Mouse (Mus musculus): ENCODE data around the gene C1qtnf5. TPM values are rescaled to one million over a fixed set of nuclear protein-coding genes. Genes with fewer than 3 reads are reported as not detected.

C1qtnf5 gene
- polyA plus RNA-seq, 2 experiments from 2014 or later, result not detected

DNA sequence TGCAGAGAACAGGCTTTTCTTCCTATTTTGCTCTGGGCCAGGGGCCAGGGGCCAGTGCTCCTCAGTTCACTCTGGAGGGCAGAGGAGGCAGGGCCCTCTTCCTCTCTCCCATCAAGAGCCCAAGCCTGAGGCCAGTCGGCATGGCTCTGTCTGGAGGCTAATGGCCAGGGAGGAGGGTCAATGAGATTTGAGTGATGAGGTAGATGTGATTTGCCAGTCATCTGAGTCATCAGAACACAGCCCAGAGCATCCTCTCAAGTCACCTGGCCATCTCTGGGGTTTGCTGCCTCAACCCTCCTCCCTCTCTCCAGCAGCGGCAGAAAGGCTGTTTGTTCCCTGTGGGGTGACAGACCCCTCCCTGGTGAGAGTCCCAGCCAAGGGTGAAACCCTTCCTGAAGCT is 26.2 kb downstream of the C1qtnf5 start:
- ATAC-seq, result no peak

DNA sequence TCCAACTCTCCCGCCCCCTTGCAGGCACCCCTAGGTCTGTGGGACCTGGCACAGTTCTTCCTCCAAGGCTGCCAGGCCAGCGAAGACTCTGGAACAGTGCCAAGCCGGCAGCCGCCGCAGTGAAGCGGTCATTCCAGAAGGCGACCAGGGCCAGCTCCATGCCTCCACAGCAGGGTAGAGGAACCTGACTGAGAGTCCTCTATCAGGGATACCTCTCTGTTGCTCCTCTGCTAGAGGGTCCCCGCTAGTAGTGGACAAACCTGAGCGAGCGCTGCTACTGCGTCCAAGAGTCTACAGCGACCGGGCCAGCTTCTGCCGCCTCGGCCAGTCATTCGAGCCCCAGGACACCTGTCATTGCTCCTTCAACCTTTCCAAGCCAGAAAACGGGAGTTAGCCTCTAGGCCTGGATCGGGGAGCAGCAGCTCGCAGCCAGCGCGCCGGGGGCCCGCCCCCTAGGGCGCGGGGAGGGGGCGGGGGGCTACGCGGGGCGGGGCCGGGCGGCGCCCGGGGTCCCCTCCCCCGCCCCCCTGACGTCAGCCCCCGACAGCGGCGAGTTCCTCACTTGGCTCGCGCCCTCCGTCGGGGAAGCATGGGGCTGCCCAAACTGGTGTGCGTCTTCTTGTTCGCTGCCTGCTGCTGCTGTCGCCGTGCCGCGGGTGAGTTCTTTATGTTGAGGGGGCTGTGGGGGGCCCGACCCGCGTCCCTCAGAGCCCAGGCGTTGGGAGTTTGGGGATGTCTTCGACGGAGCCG is 27.2 kb downstream of the C1qtnf5 start, which contains the start of gene Mcam:
Mcam (plus strand) TSS at position 369 of the 750 bp plus-strand sequence.
- no peak for ATAC-seq

DNA sequence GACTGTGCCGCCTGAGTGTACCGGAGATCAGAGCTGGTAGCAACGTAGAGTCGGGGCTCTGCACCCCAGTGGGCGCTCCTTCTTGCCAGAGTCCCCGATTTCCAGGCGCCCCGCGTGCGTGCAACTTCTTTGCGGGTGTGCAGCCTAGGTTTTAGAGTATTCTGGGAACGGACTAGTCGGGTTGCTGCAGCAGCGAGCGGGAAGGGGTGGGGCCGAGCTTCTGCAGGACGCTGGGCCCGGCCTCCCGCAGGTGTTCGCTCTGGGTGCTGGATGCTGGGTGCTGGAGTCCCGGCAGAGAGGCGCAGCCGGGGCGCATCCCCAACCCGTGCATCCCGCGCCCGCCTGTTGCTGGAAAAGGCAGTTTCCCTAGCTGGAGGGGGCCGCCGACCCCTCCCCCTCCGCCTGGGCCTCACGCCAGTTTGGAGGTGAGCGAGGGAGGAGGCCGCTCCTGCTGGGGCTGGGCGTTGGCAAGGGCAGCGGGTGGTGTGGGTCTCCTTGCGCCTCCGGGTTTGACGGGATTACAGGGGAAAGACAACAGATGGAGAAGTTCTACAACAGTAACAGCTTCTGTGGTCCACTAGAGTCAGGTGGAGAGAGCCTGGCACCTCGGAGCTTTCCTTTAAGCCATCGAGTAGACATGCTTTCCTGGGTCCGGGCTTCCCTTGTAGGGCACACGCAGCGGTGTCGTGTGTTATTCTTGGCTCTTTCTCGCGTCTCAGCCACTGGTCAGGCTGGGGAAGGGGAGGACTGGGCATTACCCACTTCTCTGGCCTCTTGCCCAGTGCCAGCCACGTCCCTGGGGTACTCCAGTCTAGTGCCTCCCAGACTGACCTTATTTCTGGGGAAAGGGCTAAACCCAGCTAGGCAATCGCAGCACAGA is 28.0 kb downstream of the C1qtnf5 start:
- ATAC-seq, result peak; percentile 19

DNA sequence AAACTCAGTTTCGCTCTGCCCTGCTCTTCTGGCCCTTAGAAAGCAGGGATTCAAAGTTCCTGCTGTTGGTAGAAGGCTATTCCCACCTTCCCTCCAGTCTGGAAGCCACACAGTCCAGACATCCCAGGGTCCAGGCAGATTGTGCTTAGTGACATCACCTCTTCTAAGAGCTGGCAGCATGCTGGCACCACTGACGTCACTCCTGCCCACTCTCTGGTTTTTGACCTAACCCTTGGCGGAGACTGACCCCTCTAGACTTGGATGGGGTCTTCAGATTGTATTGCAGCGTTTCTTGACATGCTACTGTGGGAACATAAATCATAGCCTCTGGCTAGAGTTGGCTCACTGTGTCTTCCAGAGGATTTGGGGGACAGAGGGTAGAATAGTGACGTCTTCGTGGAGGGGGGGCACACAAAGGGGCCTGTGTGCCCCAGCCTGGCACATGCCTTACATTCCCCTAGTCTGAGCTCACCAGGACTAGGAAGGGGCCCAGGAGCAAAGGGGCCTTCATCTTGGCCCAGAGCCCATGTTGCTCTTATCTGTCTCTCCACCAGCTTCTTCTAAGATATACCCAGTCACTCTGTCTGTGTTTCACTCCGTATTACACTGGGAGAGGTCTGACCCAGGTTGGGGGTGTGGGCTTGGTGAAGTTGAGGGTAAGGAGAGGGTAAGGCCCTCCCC is 28.8 kb downstream of the C1qtnf5 start:
- ATAC-seq, result no peak

DNA sequence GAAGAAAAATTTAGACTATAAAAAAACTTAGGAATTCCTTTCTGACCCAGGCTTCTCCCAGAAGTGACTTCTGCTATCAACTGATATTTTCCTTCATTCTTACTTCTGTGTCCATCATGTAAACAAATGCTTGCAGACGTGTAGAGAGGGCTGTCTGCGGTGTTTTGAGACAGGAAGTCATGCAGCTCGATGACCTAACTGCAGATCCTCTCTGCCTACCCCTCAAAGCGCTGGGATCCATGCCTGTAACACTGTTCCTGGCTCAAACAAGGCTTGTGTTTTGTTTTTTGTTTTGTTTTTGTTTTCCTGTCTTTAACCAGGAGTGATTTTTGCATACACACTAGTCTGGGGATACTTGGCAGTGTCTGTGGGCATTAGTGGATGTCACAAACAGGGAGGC is 30.8 kb downstream of the C1qtnf5 start:
- no peak for ATAC-seq

DNA sequence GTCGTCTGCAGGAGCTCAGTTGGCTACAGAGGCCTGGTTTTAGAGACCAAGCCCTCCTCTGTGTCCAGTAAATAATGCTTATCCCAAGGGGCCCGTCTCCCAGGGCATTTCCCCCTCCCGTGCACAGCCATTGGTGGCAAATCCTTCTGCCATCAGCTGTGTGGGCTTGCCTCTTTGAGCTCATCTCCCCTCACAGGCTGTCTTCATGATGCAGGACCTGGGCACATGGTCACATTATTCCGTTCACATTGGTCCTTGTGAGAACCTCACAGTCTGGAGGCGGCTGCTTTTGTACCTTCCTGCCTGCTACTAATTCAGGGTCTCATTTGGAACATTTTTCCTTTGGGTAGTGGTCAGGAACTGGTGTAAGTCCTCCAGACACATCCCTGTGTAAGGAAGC is 34.9 kb downstream of the C1qtnf5 start:
- no peak for ATAC-seq

DNA sequence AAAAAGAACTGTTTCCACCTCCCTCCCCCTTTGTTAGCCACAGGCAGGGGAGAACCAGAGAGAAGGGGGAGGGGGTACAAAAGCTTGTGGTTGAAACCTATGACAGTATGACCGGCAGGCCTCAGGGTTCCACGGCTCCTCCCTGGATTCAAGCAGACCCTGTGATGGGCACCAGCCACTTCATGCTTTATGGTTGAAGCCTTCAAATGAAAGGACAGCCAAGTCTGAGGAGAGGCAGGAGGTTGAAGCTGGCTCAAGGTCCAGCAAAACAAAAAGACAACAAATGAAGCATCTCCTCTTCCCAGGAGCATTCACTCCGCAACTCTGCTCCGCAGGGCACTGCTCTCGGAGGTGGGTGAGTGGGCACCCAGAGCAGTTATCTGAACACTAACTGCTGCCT is 36.4 kb downstream of the C1qtnf5 start:
- no peak for ATAC-seq

DNA sequence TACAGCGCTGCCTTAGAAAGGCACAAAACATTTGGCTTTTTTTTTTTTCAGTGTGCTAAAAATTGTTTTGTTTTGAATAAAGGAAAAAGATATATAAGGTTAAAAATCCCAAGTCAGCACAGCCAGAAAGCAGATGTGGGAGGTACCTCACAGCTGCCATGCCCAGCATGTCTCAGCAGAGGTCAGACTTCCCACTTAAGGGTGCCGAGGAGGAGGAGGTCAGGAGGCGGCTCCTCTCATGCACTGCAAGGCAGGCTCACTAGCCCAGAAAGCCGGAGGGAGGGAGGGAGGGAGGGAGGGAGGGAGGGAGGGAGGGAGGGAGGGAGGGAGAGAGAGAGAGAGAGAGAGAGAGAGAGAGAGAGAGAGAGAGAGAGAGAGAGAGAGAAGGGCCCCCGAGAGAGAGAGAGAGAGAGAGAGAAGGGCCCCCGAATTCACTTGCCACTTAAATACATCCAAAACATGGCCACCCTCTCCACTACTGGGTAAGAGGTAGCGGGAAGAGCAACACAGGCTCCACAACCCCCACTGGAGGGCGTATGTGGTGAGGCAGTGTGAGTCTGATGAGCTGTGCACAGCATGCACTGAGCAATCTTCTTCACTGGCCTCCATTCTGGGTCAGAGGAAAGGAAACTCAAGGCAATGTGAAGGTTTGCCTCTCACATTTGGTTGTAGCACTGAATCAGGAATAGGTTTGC is 37.1 kb downstream of the C1qtnf5 start:
- no peak for ATAC-seq

DNA sequence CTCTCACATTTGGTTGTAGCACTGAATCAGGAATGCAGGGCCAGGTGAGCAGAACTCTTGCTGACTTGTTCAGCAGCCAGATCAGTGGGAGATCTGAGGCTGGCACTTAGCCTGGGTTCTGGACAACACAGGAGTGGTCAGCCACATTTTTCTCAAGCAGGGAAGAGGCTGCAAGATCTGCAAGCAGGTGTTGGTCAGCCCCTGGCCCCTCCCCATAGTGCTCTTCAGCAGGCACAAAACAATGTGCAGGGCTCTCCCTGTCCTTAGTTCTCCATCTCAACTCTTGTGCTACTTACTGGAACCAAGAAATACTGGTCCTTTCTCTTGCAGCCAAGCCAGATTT is 37.6 kb downstream of the C1qtnf5 start:
- ATAC-seq, result no peak

DNA sequence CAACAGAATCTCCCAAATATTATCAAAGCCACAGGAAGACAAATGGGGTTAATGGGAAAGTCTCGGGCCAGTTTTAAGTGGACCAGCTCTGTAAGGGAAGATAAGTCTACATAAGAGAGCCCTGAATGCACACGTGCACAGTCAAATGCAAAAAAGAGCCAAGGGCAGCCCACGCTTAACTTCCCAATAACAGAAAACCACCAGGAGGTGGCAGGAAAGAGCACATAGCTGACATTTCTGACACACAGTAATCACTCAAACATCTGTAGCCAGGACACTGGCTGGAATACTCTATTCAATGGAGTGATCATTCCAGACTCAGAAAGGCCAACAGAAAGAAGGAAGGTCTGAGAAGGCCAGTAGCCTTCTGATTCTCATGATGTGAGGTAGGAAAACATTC is 40.2 kb downstream of the C1qtnf5 start:
- ATAC-seq, result peak; percentile 45

Other genes starting within 250 kb of the C1qtnf5 start
- 100 to 1,000 TPM; 107 to 154 TPM for gene Thy1, start 63.9 kb upstream of the C1qtnf5 start, polyA plus RNA-seq (2017; shearing (Covaris generic))
- 1 to 10 TPM; 3.7 to 5.2 TPM for gene Usp2, start 40.2 kb upstream of the C1qtnf5 start, polyA plus RNA-seq (2017; shearing (Covaris generic))
- not detected for gene Mfrp, start 5.5 kb upstream of the C1qtnf5 start, polyA plus RNA-seq (2017; shearing (Covaris generic))
- not detected for gene Gm49380, start 6.3 kb downstream of the C1qtnf5 start, polyA plus RNA-seq (2017; shearing (Covaris generic))
- 1 to 10 TPM; 4.9 to 5.0 TPM for gene Rnf26, start 6.3 kb downstream of the C1qtnf5 start, polyA plus RNA-seq (2017; shearing (Covaris generic))
- under 1 TPM in 1 of 2 experiments, not detected in 1; 0.34 TPM for gene Mcam, start 27.2 kb downstream of the C1qtnf5 start, polyA plus RNA-seq (2017; shearing (Covaris generic))
- 10 to 100 TPM; 22.7 to 23.0 TPM for gene Cbl, start 126.8 kb downstream of the C1qtnf5 start, polyA plus RNA-seq (2017; shearing (Covaris generic))
- gene Ccdc153, start 133.4 kb downstream of the C1qtnf5 start, polyA plus RNA-seq (2017; shearing (Covaris generic)), result not detected
- not detected for gene Pdzd3, start 144.2 kb downstream of the C1qtnf5 start, polyA plus RNA-seq (2017; shearing (Covaris generic))
- 1 to 10 TPM; 3.7 to 7.3 TPM for gene Nlrx1, start 161.4 kb downstream of the C1qtnf5 start, polyA plus RNA-seq (2017; shearing (Covaris generic))
- gene Abcg4, start 181.4 kb downstream of the C1qtnf5 start, polyA plus RNA-seq (2017; shearing (Covaris generic)), result not detected
- gene Hinfp, start 198.4 kb downstream of the C1qtnf5 start, polyA plus RNA-seq (2017; shearing (Covaris generic)), result 10 to 100 TPM; 20.0 to 23.4 TPM
- 1 to 10 TPM; 3.2 to 3.6 TPM for gene C2cd2l, start 213.0 kb downstream of the C1qtnf5 start, polyA plus RNA-seq (2017; shearing (Covaris generic))
- 10 to 100 TPM; 15.7 to 16.0 TPM for gene Dpagt1, start 218.8 kb downstream of the C1qtnf5 start, polyA plus RNA-seq (2017; shearing (Covaris generic))
- gene H2afx, start 227.4 kb downstream of the C1qtnf5 start, polyA plus RNA-seq (2017; shearing (Covaris generic)), result 10 to 100 TPM; 11.3 to 14.7 TPM
- 10 to 100 TPM; 23.7 to 24.0 TPM for gene Hmbs, start 237.0 kb downstream of the C1qtnf5 start, polyA plus RNA-seq (2017; shearing (Covaris generic))

Data from CD4-positive, CD25-positive, alpha-beta regulatory T cell, adult 4 months (primary cell).